Mouse (Mus musculus) heart, embryonic 14.5 days (tissue): Measurements from ENCODE around the gene Zfand6. TPM values are rescaled to one million over a fixed set of nuclear protein-coding genes. Genes with fewer than 3 reads are reported as not detected.
A peak's percentile ranks its signal among the peaks of the same experiment; 100 is the strongest.

Experiments used
- ATAC-seq: fragments of 200-750 bp; cut with Nextera tagmentation; 2 replicates; pipeline ENCODE4 v1.8.0; 2017; ENCODE audit warnings: low read depth, moderate TSS enrichment; ENCODE audit not compliant: insufficient number of reproducible peaks, insufficient read depth, low FRiP score
- H3K27ac ChIP-seq, 2 experiments: fragments of 200-500 bp in 1 of 2; fragments of 300-500 bp in 1 of 2; sonication (generic) in 1 of 2; replicated peaks in 1 of 2; 2 replicates each; pipeline ENCODE4 v1.5.1; 2012 to 2014; ENCODE audit warnings: low read depth in 2 of 2, low read length in 2 of 2, control low read depth in 1 of 2, mild to moderate bottlenecking in 1 of 2, mixed read lengths in 1 of 2; ENCODE audit not compliant: control insufficient read depth in 1 of 2, insufficient read depth in 1 of 2
- H3K27me3 ChIP-seq: fragments of 300-500 bp; sonication (generic); 2 replicates; pipeline ENCODE4 v1.6.1; 2014; ENCODE audit warnings: mild to moderate bottlenecking, low read length, control low read depth; ENCODE audit not compliant: control insufficient read depth, insufficient read depth
- H3K36me3 ChIP-seq: fragments of 300-500 bp; sonication (generic); 2 replicates; pipeline ENCODE4 v1.6.1; 2014; ENCODE audit warnings: mild to moderate bottlenecking, control low read depth, low read length, mixed read lengths; ENCODE audit not compliant: control insufficient read depth, insufficient read depth
- H3K4me1 ChIP-seq, 2 experiments: fragments of 200-500 bp in 1 of 2; fragments of 300-500 bp in 1 of 2; sonication (generic) in 1 of 2; 2 replicates each; pipeline ENCODE4 v1.6.1; 2012 to 2014; ENCODE audit warnings: low read length in 2 of 2, control low read depth in 1 of 2, mixed read lengths in 1 of 2; ENCODE audit not compliant: control insufficient read depth in 2 of 2, insufficient read depth in 2 of 2
- H3K4me2 ChIP-seq: fragments of 300-500 bp; sonication (generic); 2 replicates; pipeline ENCODE4 v1.6.1; 2014; ENCODE audit warnings: mild to moderate bottlenecking, low read length
- H3K4me3 ChIP-seq, 2 experiments: fragments of 200-500 bp in 1 of 2; fragments of 300-500 bp in 1 of 2; sonication (generic) in 1 of 2; 2 replicates each; pipeline ENCODE4 v1.5.1; 2012 to 2014; ENCODE audit warnings: low read length in 2 of 2, mild to moderate bottlenecking in 2 of 2, control low read depth in 1 of 2, low read depth in 1 of 2, moderate library complexity in 1 of 2; ENCODE audit not compliant: control insufficient read depth in 1 of 2, insufficient read depth in 1 of 2
- H3K9ac ChIP-seq: fragments of 300-500 bp; sonication (generic); 2 replicates; pipeline ENCODE4 v1.6.1; 2014; ENCODE audit warnings: mild to moderate bottlenecking, low read length
- H3K9me3 ChIP-seq: fragments of 300-500 bp; sonication (generic); 2 replicates; pipeline ENCODE4 v1.6.1; 2016; ENCODE audit warnings: low read length, control low read depth; ENCODE audit not compliant: control insufficient read depth
- WGBS: fragments of 180-500 bp; shearing (Covaris S2); extraction: QIAGEN DNeasy Blood & Tissue Kit; methylation state at CpG from one replicate; pipeline ENCODE4 v1.1.7; 2014; 5-methylcytosine and 5-hydroxymethylcytosine counted together
- polyA plus RNA-seq: library from polyadenylated mRNA; unstranded; fragments of >200 nt; fragmentation: Nextera tagmentation; extraction: Ambion mirVana; gene quantifications from 2 replicates; pipeline ENCODE4 v1.2.1, GENCODE M21; 2014

Gene Zfand6
- polyA plus RNA-seq, 1 experiment from 2014 or later = 168 TPM

DNA sequence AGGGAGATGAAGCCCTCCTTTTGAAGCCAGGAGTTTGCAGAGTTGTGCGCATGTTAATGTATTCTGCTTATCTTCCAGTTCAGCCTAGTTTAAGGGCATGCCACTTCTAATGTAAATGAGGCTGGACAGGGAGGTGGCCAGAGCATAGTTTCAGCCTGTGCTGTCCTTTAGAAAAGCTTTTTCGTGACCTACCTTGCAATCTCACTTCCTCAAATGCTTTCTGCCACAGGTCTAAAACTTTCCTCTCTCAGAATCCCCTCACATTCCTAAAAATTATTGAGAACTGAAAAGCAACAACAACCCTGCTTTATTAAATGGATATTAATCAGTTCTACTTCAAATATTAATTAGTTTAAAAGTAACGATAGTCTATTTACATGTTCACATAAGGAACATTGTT, 17.1 kb upstream of the Zfand6 start:
- no peaks in the 10 kb centered on the region for H3K9me3 ChIP-seq
- H3K9ac ChIP-seq = no peak overlapping the region
- H3K4me2 ChIP-seq = no peak overlapping the region
- no peak overlapping the region for H3K27ac ChIP-seq
- no peak for ATAC-seq
- H3K4me1 ChIP-seq = no peaks in the 10 kb centered on the region
- no peaks in the 10 kb centered on the region for H3K27me3 ChIP-seq
- 70% methylated on average over 3 of the region's 3 CpGs for WGBS
- H3K36me3 ChIP-seq = no peaks in the 10 kb centered on the region
- no peak overlapping the region for H3K4me3 ChIP-seq

DNA sequence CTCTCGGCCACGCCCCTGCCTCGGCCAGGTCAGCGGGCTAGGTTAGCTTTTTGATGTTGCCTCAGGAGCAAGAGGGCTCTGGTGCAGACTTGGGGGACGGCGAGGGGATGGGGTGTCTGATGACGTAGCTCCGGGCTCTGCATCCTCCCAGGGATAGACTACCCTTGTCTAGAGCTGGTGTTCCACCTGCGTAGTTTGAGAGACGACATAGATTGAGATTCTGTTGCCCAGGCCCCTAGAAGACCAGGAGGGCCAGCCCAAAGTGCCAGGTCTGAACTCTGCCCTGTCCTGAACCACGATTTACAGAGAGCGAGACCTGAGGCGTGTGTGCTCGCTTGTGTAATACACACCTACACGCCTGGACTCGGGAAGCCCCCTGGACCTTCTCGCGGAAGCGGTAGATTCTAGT, 346 bp upstream of the Zfand6 start:
- H3K9me3 ChIP-seq = no peaks in the 10 kb centered on the region
- H3K27me3 ChIP-seq = no peaks in the 10 kb centered on the region
- ATAC-seq = peak; percentile 10; the same call in 1 of the 2 replicates
- WGBS = 5% methylated on average over 19 of the region's 19 CpGs
- peak overlapping the region; percentile 89 for H3K4me2 ChIP-seq
- no peak overlapping the region for H3K27ac ChIP-seq
- H3K4me3 ChIP-seq = peak overlapping the region; percentile 81 to 88
- no peaks in the 10 kb centered on the region for H3K36me3 ChIP-seq
- H3K4me1 ChIP-seq = 0 out of 4 replicates have a peak, but pooled peaks cover 0 to 3% of the 10 kb centered on the region in 2 experiments
- peak overlapping the region; percentile 72 for H3K9ac ChIP-seq

DNA sequence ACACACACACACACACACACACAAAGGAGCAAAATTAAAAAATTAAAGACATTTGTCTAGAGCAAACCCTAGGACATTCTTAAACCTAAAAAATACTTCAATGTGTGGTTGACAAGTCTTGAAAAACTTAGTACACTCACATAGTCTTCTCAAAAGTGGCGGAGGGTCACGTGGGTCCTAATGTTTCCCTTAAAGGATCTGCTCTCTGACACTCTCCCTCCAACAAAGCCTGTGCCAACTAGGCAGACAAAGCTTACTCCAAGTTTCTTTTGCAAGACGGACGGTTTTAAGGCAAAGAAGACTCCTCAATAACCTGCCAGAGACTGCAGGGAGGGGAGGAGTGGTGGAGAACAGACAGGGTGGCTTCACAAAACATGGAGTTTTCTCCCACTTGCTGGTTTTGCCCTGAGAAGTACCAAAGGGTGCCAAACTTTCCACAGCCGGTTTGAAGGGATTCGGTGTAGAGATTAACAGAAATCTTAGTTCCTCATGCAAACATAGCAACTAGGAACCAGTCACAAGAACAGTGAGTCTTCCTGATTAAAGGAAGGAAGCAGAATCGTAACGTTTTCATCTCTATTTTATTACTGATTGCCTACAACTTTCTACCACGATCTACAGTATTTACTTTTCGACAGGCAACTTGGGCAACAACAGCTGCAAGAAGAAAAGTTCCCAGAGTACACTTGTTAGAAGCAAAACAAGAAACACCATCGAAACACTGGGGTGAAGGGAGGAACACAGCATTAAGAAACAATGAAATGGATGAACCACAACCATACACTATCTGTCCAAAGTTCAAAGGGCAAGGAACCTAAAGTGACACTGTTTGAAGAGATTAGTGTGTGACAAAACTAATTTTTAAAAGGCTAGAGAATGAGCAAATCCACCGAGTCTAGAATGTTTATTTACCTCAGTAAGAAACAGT, 1.8 kb downstream of the Zfand6 start:
- Histone ChIP-seq H3K27ac (no peak overlapping the region), H3K4me3 (peak overlapping the region in 1 of 2 experiments; percentile 88; a peak in 2 of 4 replicates), H3K27me3 (no peaks in the 10 kb centered on the region), H3K9ac (no peak overlapping the region), H3K9me3 (no peaks in the 10 kb centered on the region), H3K36me3 (no peaks in the 10 kb centered on the region), H3K4me2 (peak overlapping the region; percentile 79), H3K4me1 (peaks cover 0 to 3% of the 10 kb centered on the region in 2 experiments; a peak in 1 of 4 replicates)
- no peak for ATAC-seq
- WGBS = 69% methylated on average over 12 of the region's 12 CpGs

DNA sequence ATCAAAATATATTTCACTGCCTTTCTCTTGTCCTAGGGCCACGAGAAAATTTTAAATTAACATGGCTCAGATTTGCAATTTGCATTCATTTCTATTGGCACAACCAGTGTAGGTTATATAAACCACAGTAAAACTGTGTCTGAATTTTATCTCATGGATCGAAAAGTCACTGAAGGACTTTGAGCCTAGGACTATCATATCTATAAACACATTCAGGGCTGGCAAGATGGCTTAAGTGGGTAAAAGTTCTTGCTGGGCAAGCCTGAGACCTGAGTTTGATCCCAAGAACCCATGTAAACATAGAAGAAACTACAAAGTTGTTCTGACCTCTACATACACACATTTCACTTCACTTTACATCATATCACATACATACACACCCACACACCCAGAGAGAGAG, 3.4 kb downstream of the Zfand6 start:
- WGBS = 81% methylated on average over 2 of the region's 2 CpGs
- Histone ChIP-seq H3K4me3 (no peak overlapping the region), H3K36me3 (no peaks in the 10 kb centered on the region), H3K27me3 (no peaks in the 10 kb centered on the region), H3K27ac (no peak overlapping the region), H3K9ac (no peak overlapping the region), H3K4me2 (no peak overlapping the region), H3K4me1 (peaks cover 0 to 3% of the 10 kb centered on the region in 2 experiments; a peak in 1 of 4 replicates), H3K9me3 (no peaks in the 10 kb centered on the region)
- no peak for ATAC-seq

DNA sequence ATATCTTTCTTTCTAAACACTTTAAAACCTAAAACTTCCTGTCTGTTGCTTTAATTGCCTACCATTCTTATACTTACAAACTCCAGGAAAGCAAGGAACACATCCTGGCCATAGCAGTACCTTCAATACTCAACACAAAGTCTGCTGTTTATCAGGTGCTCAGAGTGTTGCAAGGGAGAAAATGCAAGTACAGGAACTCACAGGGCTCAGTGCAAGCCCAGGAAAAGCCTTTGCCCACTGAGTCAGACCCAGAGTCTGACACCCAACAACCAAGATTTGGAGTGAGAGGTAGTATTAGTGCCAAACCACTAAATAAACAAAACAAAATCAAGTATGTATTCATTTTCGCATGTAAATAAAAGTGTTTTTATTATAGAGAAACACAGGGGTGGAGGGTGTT, 5.1 kb downstream of the Zfand6 start:
- Histone ChIP-seq H3K27ac (no peak overlapping the region), H3K9ac (no peak overlapping the region), H3K4me1 (peaks cover 0 to 7% of the 10 kb centered on the region in 2 experiments; a peak in 1 of 4 replicates), H3K4me2 (no peak overlapping the region), H3K36me3 (no peaks in the 10 kb centered on the region), H3K27me3 (no peaks in the 10 kb centered on the region), H3K4me3 (no peak overlapping the region), H3K9me3 (no peaks in the 10 kb centered on the region)
- WGBS = 92% methylated on average over 1 of the region's 1 CpGs
- no peak for ATAC-seq

DNA sequence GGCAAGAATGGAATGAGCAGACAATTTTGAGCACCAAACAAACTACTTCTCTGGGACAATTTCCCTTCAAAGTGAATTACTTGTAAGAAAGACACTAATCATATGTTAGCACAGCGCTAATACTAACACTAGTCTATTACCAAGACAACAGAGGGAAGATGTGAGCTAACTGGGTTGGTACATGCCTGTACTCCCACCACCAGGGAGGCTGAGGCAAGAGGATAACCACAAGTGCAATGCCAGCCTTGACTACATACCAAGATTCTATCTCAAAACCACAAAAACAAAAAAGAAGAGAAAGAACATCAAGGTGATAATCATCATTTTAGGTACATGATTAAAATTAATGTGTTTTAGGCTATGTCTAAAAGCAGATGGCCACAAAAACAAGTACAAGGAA, 8.2 kb downstream of the Zfand6 start:
- H3K4me2 ChIP-seq = no peak overlapping the region
- H3K4me3 ChIP-seq = no peak overlapping the region
- H3K4me1 ChIP-seq = peaks cover 0 to 10% of the 10 kb centered on the region in 2 experiments; a peak in 2 of 4 replicates
- H3K36me3 ChIP-seq = no peaks in the 10 kb centered on the region
- H3K27ac ChIP-seq = no peak overlapping the region
- H3K27me3 ChIP-seq = no peaks in the 10 kb centered on the region
- ATAC-seq = no peak
- 87% methylated on average over 1 of the region's 1 CpGs for WGBS
- H3K9me3 ChIP-seq = no peaks in the 10 kb centered on the region
- no peak overlapping the region for H3K9ac ChIP-seq

DNA sequence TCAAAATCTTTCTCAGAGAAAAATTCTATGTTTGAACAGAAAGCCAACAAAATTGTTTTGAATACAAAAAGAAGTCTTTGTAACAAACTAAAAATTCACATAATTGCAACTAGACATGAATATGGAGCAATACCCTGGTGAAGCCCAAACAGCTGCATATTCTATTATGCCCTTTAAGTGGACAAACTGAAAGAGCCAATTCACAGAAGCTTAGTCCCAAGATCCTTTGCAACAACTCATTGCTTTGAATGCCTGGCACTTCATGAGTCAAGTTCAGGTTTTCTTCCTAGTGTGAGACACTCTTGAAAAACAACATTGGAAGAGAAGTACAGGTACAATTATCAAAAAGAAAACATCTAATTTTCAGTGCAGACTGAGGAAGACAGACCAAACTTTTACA, 8.8 kb downstream of the Zfand6 start:
- no peak overlapping the region for H3K9ac ChIP-seq
- H3K4me2 ChIP-seq = no peak overlapping the region
- no peak overlapping the region for H3K27ac ChIP-seq
- H3K36me3 ChIP-seq = no peaks in the 10 kb centered on the region
- no peak overlapping the region for H3K4me3 ChIP-seq
- H3K9me3 ChIP-seq = no peaks in the 10 kb centered on the region
- peaks cover 0 to 10% of the 10 kb centered on the region in 2 experiments; a peak in 2 of 4 replicates for H3K4me1 ChIP-seq
- no peak for ATAC-seq
- no peaks in the 10 kb centered on the region for H3K27me3 ChIP-seq
